Mouse (Mus musculus) left cerebral cortex, adult 18-20 months (tissue): Measurements from ENCODE around the gene Zcchc7. TPM values are rescaled to one million over a fixed set of nuclear protein-coding genes. Genes with fewer than 3 reads are reported as not detected.
"Not testable (repeated sequence)": the region's sequence is repeated elsewhere in the genome, so short reads cannot be mapped to it uniquely, and the experiment has no call there.

Experiments
- DNase-seq, 2 experiments: peaks; one replicate each; pipeline ENCODE4 v3.0.0; 2021 to 2022; ENCODE audit warnings: low spot score in 2 of 2, mixed read lengths in 1 of 2
- total RNA-seq, 2 experiments: library from RNA; stranded (reverse); gene quantifications; 2 replicates each; pipeline ENCODE4 v1.2.3; 2021

Gene Zcchc7
- total RNA-seq, 2 experiments from 2014 or later = 48.6 to 54.1 TPM

DNA sequence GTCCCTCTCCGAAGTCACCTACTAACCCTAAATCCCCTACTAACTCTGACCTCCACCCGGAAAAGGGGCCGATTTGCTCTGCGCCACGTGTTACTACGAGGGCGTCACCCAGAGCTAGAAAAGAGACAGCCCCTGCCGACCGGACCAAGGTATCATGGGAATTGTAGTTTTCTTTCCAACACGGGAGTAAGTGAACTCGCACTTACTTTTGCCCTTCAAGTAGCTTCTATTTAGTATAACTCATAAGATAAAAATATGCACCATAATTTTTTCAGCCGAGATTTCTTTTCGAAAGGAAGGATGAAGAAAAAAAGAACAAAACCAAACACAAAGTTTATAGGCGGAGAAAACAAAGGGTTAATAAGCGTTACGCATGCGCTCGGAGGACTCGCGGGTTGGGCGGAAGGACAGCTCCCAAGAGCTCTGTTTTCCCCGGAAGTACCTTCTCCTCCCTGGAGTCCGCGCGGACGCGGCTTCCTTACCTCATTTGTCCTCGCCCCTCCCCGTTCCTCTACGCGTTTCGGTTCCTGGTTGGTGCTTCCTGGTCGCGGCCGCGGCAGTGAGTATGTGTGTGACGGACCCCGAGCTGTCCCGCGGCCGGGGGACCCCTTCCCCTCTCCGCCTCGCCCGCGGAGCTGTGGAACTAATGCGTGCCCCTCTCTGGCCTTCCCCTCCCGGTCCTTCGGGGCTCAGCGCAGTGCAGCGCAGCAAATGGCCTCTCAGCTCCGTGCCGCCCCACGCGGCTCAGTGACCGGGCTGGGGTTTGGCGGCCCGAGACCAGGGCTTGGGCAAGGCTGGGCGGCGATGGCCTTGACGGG lies 666 bp downstream of the Zcchc7 start:
- DNase-seq = peak; percentile 89 to 90

DNA sequence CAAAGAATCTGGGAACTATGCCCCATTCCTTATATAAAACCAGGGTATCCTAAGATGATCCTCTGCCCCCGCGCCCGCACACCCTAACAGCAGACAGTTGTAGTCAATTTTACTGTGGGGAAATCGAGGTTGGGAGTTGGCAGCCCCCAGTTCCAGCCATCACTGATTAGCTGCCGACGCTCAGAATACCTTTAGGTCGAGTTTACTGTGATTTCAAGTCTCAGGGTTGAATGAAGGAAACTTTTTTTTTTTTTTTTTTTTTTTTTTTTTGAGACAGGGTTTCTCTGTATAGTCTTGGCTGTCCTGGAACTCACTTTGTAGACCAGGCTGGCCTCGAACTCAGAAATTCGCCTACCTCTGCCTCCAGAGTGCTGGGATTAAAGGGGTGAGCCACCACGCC lies 1.5 kb downstream of the Zcchc7 start:
- not testable (repeated sequence) for DNase-seq

DNA sequence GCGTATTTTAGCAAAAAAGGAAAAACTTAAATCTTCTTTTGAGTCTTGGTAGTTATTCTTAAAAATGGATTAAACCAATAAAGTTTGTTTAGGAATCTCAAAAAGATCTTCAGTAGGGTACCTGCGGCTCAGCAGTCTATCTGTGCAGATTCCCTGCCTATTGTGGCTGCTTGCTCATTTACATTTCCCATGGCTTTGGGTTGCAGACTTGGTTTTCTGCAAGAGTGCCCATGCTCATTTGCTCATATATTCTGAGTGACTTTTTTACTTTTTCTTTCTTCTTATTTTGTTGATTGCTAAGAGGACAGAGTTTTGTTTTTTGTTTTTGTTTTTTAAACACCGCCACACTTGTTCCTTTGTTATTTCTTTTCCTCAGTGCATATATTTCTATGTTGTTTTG lies 19.2 kb downstream of the Zcchc7 start:
- DNase-seq = no peak

- DNase-seq = no peak
These were observed 21.0 kb downstream of the Zcchc7 start for GRCm38 (mm10) chr4:44776651-44777050.

- no peak for DNase-seq
These were observed 21.4 kb downstream of the Zcchc7 start for GRCm38 (mm10) chr4:44777101-44777500.

DNA sequence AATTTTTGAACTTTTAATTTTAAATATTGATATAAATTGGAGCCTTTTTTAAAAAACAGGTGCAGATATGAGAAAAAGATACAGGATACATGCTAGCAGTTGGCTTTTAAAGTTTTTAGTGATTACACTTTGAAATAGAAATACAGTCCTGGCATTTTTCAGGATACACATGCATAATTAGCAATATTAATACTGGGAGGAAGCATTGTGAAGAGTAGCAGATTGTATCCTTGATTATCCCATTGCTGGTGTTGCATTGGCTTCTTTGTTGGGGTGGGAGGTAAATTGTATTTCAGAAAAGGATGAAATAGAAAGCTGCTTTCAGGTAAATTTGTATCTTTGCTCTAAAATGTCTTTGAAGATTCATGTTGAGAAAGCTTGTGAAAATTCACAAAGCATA lies 22.0 kb downstream of the Zcchc7 start:
- DNase-seq = no peak

DNA sequence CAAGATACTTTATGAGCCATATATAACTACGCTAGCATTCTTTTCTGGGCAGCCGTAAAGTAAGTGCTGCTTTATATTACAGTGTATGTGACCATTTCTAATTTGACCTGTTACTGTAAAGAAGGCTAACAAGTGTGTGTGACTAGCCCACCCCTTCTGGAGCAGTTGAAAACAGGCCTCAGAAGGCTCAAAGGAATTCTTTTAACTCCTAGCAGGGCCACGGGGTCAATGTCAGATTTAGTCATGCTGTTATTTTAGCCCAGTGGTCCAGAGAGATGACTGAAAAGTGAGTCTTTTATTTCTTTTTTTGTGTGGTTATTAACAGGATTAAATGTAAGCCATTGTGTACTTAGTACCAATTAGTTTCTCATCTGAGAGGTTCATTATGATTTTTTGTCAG lies 22.6 kb downstream of the Zcchc7 start:
- DNase-seq = no peak

DNA sequence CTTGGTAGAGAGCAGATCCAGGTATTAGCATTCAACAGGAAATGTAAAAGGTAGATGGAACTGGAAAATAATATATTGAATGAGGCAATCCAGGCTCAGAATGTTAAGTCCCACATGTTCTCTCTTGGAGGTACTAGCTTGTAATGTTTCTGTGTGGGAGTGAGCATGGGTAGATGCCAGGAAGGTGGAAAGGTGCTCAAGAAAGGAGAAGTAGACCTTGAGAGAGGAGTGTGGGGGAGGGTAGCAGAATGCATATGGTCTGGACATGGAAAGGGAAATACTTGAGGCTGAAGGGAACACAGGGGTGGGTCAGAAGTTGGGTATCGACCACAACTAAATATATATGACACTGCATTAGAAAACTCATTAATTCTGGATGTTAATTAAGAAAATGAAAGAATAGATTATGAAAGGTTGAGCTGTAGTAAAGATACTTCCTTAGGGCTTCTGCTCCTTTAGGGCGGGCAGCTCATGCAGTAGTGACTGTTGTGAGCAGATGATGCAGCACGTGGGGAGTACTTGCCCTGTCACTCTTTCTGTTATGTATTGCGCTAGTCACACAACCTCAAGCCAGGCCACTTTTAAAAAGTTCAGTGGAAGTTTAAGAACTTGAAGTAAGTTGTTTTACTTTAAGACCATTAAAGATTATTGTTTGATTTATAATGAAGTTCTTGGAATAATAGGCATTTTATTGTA lies 24.9 kb downstream of the Zcchc7 start:
- DNase-seq = no peak

GRCm38 (mm10) chr4:44781494-44781893 lies 25.8 kb downstream of the Zcchc7 start:
- DNase-seq = no peak

DNA sequence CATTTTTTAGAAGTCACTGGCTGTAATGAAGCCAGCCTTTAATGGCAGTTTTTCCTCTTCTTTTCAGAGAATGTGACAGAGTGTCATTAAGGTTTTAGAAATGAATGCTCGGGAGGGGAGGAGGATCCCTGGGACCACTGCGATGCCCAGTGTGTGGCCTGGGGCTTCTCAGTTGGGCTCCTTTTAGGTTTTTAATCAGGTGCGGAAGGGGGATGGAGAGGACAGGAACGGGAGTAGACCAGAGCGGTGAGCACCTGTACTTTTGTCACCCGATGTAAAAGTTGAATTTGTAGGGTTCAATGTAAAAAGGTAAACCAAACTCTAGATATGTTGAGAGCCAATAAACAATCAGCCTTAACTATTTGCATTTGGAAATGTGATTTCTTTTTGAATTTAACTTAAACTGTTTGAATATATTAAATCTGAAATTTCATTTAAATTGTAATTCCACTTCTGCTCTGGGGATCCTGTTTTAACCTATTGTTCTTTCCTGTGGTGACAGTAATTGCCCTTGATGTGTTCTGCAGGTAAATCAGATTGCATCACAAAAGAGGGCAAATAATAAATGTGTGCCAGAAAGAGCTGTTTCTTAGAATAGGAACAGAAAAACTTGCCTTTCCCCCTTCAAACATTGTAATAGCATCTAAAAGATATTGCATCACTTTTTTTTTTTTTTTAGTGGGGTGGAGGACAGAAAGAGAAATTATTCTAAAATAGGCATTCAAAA lies 28.1 kb downstream of the Zcchc7 start:
- DNase-seq = no peak

DNA sequence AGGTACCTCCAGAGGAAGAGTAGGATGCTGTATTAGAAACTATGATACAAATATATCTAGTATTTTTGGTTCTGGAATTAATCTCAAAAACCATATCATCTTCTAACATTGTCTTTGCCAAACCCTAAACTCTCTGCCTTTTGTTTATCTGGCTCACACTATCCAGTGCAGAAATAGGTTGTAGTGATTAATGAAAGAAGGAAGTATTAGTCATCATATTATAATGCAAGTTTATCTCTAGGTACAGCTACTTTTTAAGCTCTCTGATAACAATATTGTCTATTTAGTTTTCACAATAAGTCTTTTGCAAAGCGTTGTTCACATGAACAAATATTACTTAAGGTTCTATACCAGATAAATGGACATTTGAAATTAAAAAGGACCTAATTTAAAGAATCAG lies 57.2 kb downstream of the Zcchc7 start:
- DNase-seq = no peak

- DNase-seq = no peak
These were observed 58.1 kb downstream of the Zcchc7 start for GRCm38 (mm10) chr4:44813770-44814169.

- no peak for DNase-seq
These were observed 60.9 kb downstream of the Zcchc7 start for GRCm38 (mm10) chr4:44816584-44816983.

DNA sequence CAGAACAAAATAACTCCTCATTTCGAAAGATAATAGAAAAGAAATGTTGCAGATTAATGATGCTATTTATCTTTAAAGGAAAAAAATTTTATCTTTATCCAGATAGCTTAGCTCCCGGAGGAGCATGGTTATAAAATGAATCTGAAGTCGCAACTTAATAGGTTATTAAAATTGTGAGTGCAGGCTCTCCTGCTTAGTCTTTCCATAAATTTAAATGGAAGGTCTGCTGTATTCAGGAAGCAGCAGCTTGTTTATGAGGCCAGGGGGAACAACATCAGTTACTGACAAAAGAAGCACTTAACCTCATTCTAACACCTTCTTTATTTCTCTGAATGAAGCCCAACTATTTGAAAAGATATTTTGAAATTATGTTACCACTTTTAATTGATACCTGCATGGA lies 74.9 kb downstream of the Zcchc7 start:
- DNase-seq = no peak

- no peak for DNase-seq
These were observed 96.2 kb downstream of the Zcchc7 start for GRCm38 (mm10) chr4:44851835-44852251.

DNA sequence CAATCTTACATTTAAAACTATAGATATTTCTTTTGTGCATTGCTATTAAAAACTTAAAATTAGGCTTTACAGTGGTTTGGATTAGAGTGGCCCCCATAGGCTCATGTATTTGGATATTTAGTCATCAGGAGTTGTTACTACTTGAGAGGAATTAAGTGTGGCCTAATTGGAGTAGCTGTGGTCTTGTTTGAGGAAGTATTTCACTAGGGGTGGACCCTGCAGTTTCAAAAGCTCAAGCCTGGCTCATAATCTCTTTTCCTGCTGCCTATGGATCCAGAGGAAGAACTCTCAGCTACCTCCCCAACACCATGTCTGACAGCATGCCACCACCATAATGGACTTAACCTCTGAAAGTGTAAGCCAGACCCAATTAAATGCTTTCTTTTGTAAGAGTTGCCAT lies 115.9 kb downstream of the Zcchc7 start:
- DNase-seq = no peak

- no peak for DNase-seq
These were observed 116.4 kb downstream of the Zcchc7 start for GRCm38 (mm10) chr4:44872048-44872447.

- no peak for DNase-seq
These were observed 124.5 kb downstream of the Zcchc7 start for GRCm38 (mm10) chr4:44880065-44880623.

GRCm38 (mm10) chr4:44886143-44886542 lies 130.5 kb downstream of the Zcchc7 start:
- DNase-seq = no peak

- no peak for DNase-seq
These were observed 135.7 kb downstream of the Zcchc7 start for GRCm38 (mm10) chr4:44891344-44891743.

GRCm38 (mm10) chr4:44905651-44906271 lies 150.1 kb downstream of the Zcchc7 start:
- no peak for DNase-seq
